Mouse (Mus musculus) CH12.LX (cell line): ENCODE measurements around the gene Rgs19.

Source experiments
- CHD1 ChIP-seq: IDR thresholded peaks from 2 replicates; pipeline ENCODE4 v1.6.1; 2012; ENCODE audit warnings: low read depth, low read length, improper control_type of control experiment, inconsistent platforms
- CTCF ChIP-seq, 2 experiments: IDR thresholded peaks in 1 of 2; conservative IDR thresholded peaks in 1 of 2; 2 replicates each; pipeline ENCODE4 v1.5.1; 2011 to 2012; ENCODE audit warnings: low read depth in 2 of 2, low read length in 2 of 2, improper control_type of control experiment in 1 of 2, inconsistent platforms in 1 of 2, mild to moderate bottlenecking in 1 of 2, moderate library complexity in 1 of 2
- E2F4 ChIP-seq: IDR thresholded peaks from 2 replicates; pipeline ENCODE4 v1.6.1; 2011; ENCODE audit warnings: low read depth, low read length, improper control_type of control experiment; ENCODE audit not compliant: insufficient replicate concordance
- EP300 ChIP-seq: IDR thresholded peaks from 2 replicates; pipeline ENCODE4 v1.6.1; 2011; ENCODE audit warnings: low read length, improper control_type of control experiment
- GABPA ChIP-seq: IDR thresholded peaks from 2 replicates; pipeline ENCODE4 v1.6.1; 2012; ENCODE audit warnings: low read depth, low read length, improper control_type of control experiment, inconsistent platforms; ENCODE audit not compliant: insufficient replicate concordance
- MYC ChIP-seq: IDR thresholded peaks from 2 replicates; pipeline ENCODE4 v1.6.1; 2011; ENCODE audit warnings: low read depth, mild to moderate bottlenecking, improper control_type of control experiment, low read length
- NRF1 ChIP-seq: IDR thresholded peaks from 2 replicates; pipeline ENCODE4 v1.6.1; 2014; ENCODE audit warnings: low read depth, mild to moderate bottlenecking, inconsistent platforms, low read length, improper control_type of control experiment, moderate library complexity
- POLR2A ChIP-seq: IDR thresholded peaks from 2 replicates; pipeline ENCODE4 v1.6.1; 2011; ENCODE audit warnings: low read depth, mild to moderate bottlenecking, improper control_type of control experiment, low read length

DNA sequence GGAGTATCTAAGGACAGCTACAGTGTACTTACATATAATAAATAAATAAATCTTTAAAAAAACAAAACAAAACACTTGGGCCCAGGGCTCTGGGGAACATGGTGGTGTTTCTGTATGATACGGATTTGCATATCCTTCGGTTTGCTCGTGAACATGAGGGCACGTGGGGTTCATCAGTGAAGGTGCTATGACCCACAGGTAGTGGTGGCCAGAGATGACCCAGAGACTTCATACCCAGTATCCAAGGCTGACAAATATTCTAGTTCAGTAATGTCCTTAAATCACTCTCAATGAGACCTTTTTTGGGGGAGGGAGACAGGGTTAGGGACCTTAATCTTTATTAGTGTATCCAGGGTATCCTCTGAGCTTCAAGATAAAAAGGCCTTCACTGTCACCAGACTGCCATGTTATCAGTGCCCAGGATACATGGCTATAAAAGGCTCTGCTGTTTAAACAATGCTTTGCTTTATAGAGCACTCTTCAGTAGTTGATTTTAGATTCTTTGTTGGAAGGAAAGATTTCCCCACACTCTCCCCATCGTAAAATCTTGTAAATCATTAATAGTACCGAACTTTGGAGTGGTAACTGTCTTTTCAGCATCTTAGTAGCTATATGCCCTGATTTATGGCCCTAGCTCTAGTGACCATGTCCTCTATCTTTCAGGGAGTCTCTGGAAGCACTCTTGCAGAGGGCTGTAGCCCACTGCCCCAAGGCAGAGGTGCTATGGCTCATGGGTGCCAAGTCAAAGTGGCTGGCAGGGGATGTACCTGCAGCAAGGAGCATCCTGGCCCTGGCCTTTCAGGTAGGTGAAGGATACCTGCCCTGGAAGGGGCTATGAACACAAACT, 46.9 kb downstream of the Rgs19 start:
- no peak for TF ChIP-seq NRF1
- TF ChIP-seq GABPA, result no peak
- TF ChIP-seq POLR2A, result no peak
- TF ChIP-seq MYC, result no peak
- TF ChIP-seq CTCF (conservative IDR thresholded peaks at IDR 0.05 in 1 of 2, IDR thresholded peaks at IDR 0.05 in 1 of 2; ENCODE audit: low read depth in 2 of 2, low read length in 2 of 2), result no peak
- no peak for TF ChIP-seq CHD1
- no peak for TF ChIP-seq EP300
- TF ChIP-seq E2F4, result no peak
